Mouse (Mus musculus) intestine, embryonic 16.5 days (tissue): ENCODE results near the gene Mymx. TPM values are rescaled to one million over a fixed set of nuclear protein-coding genes. Genes with fewer than 3 reads are reported as not detected.

Source experiments
- ATAC-seq: fragments of 200-750 bp; cut with Nextera tagmentation; 2 replicates; pipeline ENCODE4 v1.8.0; 2017; ENCODE audit warnings: moderate TSS enrichment, moderate library complexity
- H3K27ac ChIP-seq: fragments of 300-500 bp; sonication (generic); 2 replicates; pipeline ENCODE4 v1.5.1; 2014; ENCODE audit warnings: mild to moderate bottlenecking, low read length
- H3K27me3 ChIP-seq: fragments of 300-500 bp; sonication (generic); replicated peaks from 2 replicates; pipeline ENCODE4 v1.6.1; 2014; ENCODE audit warnings: low read length, control low read depth, mixed read lengths; ENCODE audit not compliant: control insufficient read depth, insufficient read depth
- H3K36me3 ChIP-seq: fragments of 300-500 bp; sonication (generic); 2 replicates; pipeline ENCODE4 v1.6.1; 2014; ENCODE audit warnings: low read length, control low read depth; ENCODE audit not compliant: control insufficient read depth, insufficient read depth
- H3K4me1 ChIP-seq: fragments of 300-500 bp; sonication (generic); 2 replicates; pipeline ENCODE4 v1.6.1; 2014; ENCODE audit warnings: low read length, control low read depth, mixed read lengths; ENCODE audit not compliant: control insufficient read depth, insufficient read depth
- H3K4me2 ChIP-seq: fragments of 300-500 bp; sonication (generic); 2 replicates; pipeline ENCODE4 v1.6.1; 2014; ENCODE audit warnings: low read depth, low read length, control low read depth
- H3K4me3 ChIP-seq: fragments of 300-500 bp; sonication (generic); 2 replicates; pipeline ENCODE4 v1.5.1; 2014; ENCODE audit warnings: mild to moderate bottlenecking, low read length
- H3K9ac ChIP-seq: fragments of 300-500 bp; sonication (generic); 2 replicates; pipeline ENCODE4 v1.6.1; 2014; ENCODE audit warnings: low read depth, low read length
- H3K9me3 ChIP-seq: fragments of 300-500 bp; sonication (generic); 2 replicates; pipeline ENCODE4 v1.6.1; 2016; ENCODE audit warnings: low read length, control low read depth; ENCODE audit not compliant: control insufficient read depth
- WGBS: fragments of 180-500 bp; shearing (Covaris S2); extraction: QIAGEN DNeasy Blood & Tissue Kit; methylation state at CpG from one replicate; pipeline ENCODE4 v1.1.7; 2014; 5-methylcytosine and 5-hydroxymethylcytosine counted together
- polyA plus RNA-seq: library from polyadenylated mRNA; unstranded; fragments of >200 nt; fragmentation: Nextera tagmentation; extraction: Ambion mirVana; gene quantifications from 2 replicates; pipeline ENCODE4 v1.2.1, GENCODE M21; 2015

Mymx gene
- polyA plus RNA-seq, 1 experiment from 2014 or later: 0.22 TPM

- Histone ChIP-seq H3K9ac (peak overlapping the region; percentile 50; the same call in 1 of the 2 replicates), H3K4me3 (no peak overlapping the region), H3K4me1 (peaks cover 23% of the 10 kb centered on the region), H3K27ac (peak overlapping the region; percentile 88), H3K36me3 (peaks cover 4% of the 10 kb centered on the region), H3K4me2 (no peak overlapping the region), H3K9me3 (no peaks in the 10 kb centered on the region), H3K27me3 (no peaks in the 10 kb centered on the region)
- ATAC-seq: no peak
- 67% methylated on average over 23 of the region's 23 CpGs for WGBS
Measured at GRCm38 (mm10) chr17:45585725-45586448, 16.0 kb downstream of the Mymx start.

DNA sequence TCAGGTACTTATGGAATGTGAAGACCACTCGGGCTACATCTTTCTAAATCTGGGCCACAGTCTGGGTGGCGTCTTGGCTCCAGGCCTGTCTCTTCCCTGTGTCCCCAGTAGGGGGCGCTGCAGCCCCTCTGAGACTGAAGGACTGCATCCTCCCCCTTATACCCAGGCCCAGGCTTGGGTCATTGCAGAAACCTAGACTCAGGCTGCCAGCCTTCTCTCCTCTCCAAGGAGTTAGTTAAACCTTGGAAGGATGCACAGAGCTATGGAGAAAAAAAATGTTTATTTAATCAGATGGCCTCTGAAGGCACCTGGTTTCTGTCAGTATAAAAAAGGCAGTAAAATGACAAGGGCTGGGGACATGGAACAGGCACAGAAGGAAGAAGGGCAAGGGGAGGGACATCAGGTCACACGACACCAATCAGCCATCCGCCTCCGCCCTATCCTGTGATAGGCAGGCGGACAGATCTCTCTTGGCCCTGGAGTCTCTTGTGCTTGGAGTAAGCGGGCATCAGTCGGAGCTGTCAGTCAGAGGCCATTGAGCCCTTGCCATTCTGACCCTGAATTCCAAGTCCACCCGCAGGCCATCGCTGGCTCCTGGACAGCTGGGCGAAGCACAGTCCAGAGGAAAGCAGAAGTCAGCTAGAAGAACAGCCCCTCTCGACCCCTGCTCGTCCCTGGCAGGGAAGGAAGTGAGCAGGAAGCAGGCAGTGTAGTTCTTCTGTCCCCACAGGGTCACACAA is 16.8 kb downstream of the Mymx start:
- H3K9ac ChIP-seq: peak overlapping the region; percentile 50
- H3K4me3 ChIP-seq: no peak overlapping the region
- peaks cover 4% of the 10 kb centered on the region for H3K36me3 ChIP-seq
- H3K27me3 ChIP-seq: no peaks in the 10 kb centered on the region
- 33% methylated on average over 14 of the region's 14 CpGs for WGBS
- peak; percentile 62 for ATAC-seq
- H3K27ac ChIP-seq: peak overlapping the region; percentile 88
- H3K4me2 ChIP-seq: no peak overlapping the region
- H3K9me3 ChIP-seq: no peaks in the 10 kb centered on the region
- H3K4me1 ChIP-seq: peaks cover 25% of the 10 kb centered on the region

GRCm38 (mm10) chr17:45584096-45584896 is 17.6 kb downstream of the Mymx start:
- Histone ChIP-seq H3K27me3 (no peaks in the 10 kb centered on the region), H3K9ac (peak overlapping the region; percentile 50), H3K4me2 (no peak overlapping the region), H3K9me3 (no peaks in the 10 kb centered on the region), H3K36me3 (no peaks in the 10 kb centered on the region; the same call in none of the 2 replicates), H3K4me1 (peaks cover 25% of the 10 kb centered on the region), H3K27ac (peak overlapping the region; percentile 88), H3K4me3 (no peak overlapping the region)
- ATAC-seq: peak; percentile 57
- 35% methylated on average over 12 of the region's 12 CpGs for WGBS

- Histone ChIP-seq H3K27ac (no peak overlapping the region), H3K4me1 (peaks cover 25% of the 10 kb centered on the region)
- WGBS: 61% methylated on average over 6 of the region's 6 CpGs
Measured at GRCm38 (mm10) chr17:45582715-45583355, 19.1 kb downstream of the Mymx start.

GRCm38 (mm10) chr17:45582188-45582587 is 19.7 kb downstream of the Mymx start:
- no peak overlapping the region for H3K27ac ChIP-seq
- no peaks in the 10 kb centered on the region for H3K27me3 ChIP-seq
- H3K36me3 ChIP-seq: no peaks in the 10 kb centered on the region; the same call in 1 of the 2 replicates
- H3K9ac ChIP-seq: no peak overlapping the region
- no peak overlapping the region for H3K4me2 ChIP-seq
- no peak for ATAC-seq
- WGBS: 88% methylated on average over 6 of the region's 6 CpGs
- H3K9me3 ChIP-seq: no peaks in the 10 kb centered on the region
- no peak overlapping the region for H3K4me3 ChIP-seq
- peaks cover 25% of the 10 kb centered on the region for H3K4me1 ChIP-seq

More at GRCm38 (mm10) chr17:45582715-45583355, 19.1 kb downstream of the Mymx start:
- no peak for ATAC-seq
- Histone ChIP-seq H3K9ac (no peak overlapping the region), H3K9me3 (no peaks in the 10 kb centered on the region), H3K36me3 (no peaks in the 10 kb centered on the region; the same call in 1 of the 2 replicates), H3K27me3 (no peaks in the 10 kb centered on the region), H3K4me3 (no peak overlapping the region), H3K4me2 (no peak overlapping the region)

DNA sequence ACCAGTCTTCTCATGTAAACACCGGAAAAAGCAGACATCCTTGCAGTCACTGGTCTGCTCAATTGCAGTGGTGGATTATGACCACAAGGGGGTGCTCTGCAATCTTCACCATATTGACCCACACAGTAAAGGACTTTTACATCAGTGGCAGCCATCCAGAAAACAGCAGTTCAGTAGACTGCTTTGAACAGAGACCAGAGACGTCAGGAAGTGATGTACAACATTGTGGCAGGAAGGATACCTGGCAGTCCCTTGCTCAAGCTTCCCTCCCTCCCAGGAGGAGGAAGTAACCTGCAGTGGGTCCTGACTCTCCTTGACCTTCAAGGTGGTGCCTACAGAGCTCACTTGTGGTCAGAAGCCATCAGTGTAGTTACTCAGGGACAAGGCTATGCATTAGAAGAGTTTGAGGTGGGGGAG is 20.3 kb downstream of the Mymx start:
- Histone ChIP-seq H3K27me3 (no peaks in the 10 kb centered on the region), H3K36me3 (no peaks in the 10 kb centered on the region; the same call in 1 of the 2 replicates), H3K4me1 (peaks cover 25% of the 10 kb centered on the region), H3K9me3 (no peaks in the 10 kb centered on the region), H3K4me3 (no peak overlapping the region), H3K4me2 (no peak overlapping the region), H3K9ac (no peak overlapping the region), H3K27ac (no peak overlapping the region)
- WGBS: 8% methylated on average over 2 of the region's 2 CpGs
- ATAC-seq: 0 out of 2 replicates have a peak, but pooled peaks have one; percentile 13

DNA sequence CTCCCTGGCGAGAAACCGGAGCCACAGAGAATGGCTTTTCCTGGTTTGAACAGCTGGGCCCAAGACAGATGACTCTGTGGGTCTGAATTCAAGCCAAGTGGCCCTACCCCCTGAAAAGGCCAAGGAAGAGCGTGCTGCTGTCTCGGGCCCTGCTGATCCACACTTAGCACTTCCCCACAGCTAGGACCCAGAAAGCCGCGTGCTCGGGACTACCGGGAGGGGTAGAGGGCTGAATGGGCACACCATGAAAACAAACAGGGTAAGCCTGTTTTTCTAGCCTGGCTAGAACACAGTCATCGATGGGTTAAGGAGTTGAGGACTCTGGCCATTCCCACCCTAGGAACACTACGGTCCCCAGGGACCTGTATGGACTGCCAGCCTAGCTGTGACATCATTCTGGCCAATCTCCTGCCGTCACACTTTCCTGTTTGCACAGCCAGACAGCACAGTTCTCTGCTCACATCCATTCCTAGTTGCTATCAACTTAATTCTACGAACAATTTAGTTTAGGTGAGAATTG is 20.9 kb downstream of the Mymx start:
- 18% methylated on average over 12 of the region's 12 CpGs for WGBS
- no peak for ATAC-seq
- H3K27ac ChIP-seq: 0 out of 2 replicates have a peak overlapping the region, but pooled peaks have one; percentile 33
- H3K4me3 ChIP-seq: no peak overlapping the region
- no peaks in the 10 kb centered on the region for H3K9me3 ChIP-seq
- H3K36me3 ChIP-seq: no peaks in the 10 kb centered on the region
- H3K4me1 ChIP-seq: peaks cover 25% of the 10 kb centered on the region
- no peaks in the 10 kb centered on the region for H3K27me3 ChIP-seq
- no peak overlapping the region for H3K4me2 ChIP-seq
- H3K9ac ChIP-seq: peak overlapping the region; percentile 53; the same call in 1 of the 2 replicates

DNA sequence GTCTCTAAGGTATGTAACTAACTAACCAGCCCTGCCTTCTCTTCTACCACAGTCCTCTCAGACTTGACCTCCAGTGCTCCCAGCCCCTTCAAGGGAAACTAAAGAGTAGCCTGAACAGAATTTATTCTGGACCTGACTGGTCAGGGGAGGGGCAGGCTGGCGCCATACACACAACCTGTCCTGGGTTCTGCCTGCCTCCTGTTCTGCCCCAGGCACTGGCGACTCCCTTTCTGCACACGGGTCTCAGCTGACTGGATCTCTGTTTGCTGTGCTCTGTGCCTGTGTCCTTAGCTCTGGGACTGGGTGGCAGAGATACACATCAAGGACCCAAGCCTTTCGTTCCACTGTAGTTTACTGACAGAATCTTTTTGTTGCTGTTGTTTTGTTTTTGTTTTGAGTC is 22.3 kb downstream of the Mymx start:
- Histone ChIP-seq H3K9ac (no peak overlapping the region), H3K4me3 (no peak overlapping the region), H3K4me2 (no peak overlapping the region), H3K27ac (no peak overlapping the region), H3K9me3 (no peaks in the 10 kb centered on the region), H3K36me3 (no peaks in the 10 kb centered on the region), H3K4me1 (peaks cover 21% of the 10 kb centered on the region), H3K27me3 (no peaks in the 10 kb centered on the region)
- 83% methylated on average over 4 of the region's 4 CpGs for WGBS
- no peak for ATAC-seq
